Mouse (Mus musculus) cerebellum, postnatal 36 days (tissue): ENCODE measurements at regions not wholly inside any gene's neighbourhood (a gene's known extent, or its start where the extent isn't known, plus 50 kb on each side); places are given as distances from the start of the nearest gene placed in this dataset.

Source experiments
- DNase-seq, 2 experiments: peaks; one replicate each; pipeline ENCODE4 v3.0.0; 2021 to 2022; ENCODE audit warnings: mixed read lengths in 2 of 2

DNA sequence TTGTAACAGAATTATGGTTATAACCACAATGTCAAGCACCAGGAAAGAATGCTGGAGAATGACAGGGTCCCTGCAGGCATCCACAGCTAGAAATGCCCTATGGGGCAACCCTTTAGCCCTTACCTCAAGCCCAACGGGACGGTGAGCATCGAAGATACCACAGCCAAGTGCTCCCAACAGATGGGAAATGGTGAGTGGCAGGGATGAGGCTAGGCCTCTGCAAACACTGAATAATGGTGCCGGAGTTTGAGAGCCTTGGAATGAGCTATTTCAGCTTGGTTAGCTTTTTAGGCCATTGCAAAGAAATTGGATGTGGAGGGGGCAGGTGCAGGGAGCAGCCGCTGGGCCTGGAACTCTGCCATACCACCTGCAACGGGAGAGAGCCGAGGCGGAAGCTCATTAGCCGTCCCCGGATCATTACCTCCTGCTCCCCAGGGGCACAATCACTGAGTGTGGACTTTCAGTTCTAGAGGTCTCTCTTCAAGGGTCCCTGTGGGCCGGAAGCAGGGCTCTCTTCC, 117.9 kb downstream of the Usp31 start:
- DNase-seq = peak; percentile 15 to 36

DNA sequence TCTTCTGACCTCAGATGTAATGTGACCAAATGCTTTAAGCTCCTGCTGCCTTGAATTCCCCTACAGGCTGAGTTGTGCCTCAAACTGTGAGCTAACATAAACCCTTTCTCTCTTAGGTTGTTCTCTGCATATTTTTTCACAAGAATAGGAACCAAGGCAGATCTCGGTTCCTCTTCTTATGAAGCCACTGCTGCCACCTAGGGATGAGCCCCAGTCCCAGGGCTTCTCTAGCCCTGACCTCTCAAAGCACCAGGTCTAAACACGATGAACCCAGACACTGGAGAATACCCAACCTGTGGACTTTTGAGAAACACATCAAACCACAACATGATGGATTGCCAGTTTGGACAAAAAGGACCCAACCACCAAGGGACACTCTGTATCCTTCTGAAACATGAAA, 119.3 kb downstream of the Usp31 start:
- no peak for DNase-seq

DNA sequence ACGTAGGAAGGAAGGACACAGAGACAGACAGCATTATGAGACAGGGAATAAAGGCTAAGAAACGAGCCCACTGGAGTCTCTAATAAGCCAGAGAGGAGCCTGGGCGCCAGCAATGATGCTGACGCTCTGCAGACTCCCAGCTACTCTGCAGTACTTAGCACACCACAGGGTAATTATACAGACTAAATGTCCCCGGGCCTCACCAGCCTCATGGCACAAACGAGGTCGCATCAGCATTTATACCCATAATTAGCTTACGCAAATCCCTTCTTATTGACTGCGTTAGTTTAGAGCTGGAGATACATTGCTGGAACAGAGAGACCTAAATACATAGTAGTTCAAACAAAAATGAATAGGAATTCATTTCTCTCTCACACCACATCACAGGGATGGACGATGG, 121.3 kb downstream of the Usp31 start:
- no peak for DNase-seq

DNA sequence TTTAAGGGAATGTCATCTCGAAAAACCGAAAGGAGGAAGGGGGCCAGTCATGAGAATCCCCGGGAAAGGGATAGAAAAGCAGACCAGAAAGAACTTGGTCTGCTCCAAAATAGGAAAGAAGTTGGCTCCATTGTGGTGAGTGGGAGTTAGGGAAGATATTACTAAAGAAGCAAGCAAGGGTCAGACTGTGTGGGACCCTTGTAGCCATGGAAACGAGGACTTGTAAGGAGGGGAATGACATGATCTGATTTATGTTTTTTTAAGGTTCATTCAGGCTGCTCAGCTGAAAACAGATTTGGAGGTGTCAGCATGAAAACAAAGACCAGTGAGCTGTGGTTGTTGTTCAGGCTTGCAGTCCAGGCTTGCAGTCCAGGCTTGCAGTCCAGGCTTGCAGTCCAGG, 127.6 kb downstream of the Usp31 start:
- no peak for DNase-seq

DNA sequence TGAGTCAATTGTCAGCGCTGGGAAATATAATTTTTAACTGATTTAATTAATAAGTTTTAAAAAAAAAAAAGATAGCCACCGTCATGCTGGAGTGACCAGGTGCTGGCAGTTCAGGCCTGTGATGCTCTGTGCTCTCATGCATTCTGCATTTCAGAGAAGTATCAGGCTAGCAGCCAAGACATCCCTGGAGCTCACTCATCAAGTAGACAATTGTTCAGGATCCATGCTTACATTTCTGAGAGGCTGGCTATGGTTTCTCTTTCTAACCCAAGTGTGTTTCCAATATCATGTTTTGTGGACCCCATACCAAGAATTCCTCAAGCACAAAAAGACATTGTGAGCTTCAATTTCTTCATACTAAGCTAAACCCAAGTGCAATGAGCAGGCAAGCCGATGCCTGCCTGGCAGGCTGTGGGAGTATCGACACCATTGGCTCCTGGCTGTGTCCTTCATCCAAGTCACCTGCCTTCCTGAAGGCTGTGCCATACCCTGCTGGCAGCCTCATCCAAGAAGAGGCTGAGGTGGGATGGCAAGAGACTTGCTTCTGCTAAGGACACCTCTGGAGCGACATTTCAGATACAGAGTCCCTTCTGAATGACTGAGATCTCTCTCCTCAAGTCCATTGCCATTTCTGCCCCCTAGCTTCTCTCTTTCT, 134.2 kb downstream of the Usp31 start:
- DNase-seq = peak; percentile 6 to 11

DNA sequence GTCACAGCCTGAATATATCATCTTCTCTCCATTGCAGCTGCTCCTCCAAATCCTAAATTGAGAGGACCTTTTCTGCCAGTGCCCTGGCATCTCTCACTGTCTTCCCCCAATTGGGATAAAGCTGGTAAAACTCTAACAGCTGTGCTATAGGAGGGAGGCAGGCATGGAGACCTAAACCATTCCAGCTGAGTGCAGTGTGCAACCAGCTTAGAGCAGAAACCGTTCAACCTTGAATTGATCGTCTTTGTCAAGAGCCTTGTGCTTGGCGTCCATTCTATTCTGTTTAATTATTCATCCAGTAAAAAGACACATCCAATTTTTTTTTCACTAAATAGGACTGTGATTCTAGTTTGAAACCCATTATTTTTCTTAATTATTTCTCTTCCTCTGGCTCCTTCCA, 135.3 kb downstream of the Usp31 start:
- DNase-seq = no peak

DNA sequence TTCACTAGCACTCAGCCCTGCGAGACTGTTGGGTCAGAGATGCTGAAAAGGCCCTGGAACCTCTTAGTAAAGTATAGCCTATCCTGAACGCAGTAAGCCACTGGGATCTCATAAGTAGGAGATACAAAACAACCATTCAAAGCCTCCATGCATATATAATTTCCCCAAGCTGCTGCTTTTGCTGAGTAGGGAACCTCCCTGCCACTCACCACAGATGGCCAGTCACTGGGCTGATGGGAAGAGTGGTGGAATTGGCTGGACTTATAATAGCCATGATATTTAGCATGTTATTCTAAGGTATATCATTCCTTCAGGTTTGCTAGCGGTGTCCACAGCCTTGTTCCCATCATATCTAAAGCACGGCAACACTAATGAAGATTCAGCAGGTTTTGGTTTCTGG, 135.8 kb downstream of the Usp31 start:
- no peak for DNase-seq

DNA sequence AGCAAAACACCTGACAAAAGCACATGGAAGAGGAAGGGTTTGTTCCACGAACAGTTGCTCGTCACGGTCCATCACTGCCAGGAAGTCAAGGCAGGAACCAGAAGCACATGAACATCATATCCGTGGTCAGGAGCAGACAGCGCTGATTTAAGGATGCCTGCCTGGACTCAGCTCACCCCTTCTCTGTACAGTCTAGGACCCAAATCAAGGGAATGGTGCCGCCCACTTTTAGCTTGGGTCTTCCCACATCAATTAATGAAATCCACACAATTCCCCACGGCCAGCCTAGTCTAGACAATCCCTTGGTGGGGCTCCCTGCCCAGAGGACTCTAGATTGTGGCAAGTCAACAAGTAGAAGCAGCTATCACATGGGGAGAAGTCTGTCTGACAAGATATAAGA, 137.8 kb downstream of the Usp31 start:
- DNase-seq = no peak

DNA sequence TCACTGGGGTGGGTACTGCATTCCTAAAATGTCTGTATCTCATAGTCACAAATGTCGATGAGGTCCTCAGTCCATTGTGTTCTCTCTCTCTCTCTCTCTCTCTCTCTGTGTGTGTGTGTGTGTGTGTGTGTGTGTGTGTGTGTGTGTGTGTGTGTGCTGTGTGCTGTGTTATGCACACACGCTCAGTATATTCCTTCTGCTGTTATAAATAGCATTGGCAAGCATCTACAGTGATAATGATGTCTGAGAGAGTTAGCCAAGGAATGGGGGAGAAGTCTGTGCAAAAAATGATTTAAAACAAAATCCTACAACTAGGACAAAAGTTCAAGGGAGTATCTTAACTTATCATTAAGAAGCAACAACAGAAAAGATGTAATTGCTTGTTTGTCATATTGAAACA, 139.0 kb downstream of the Usp31 start:
- DNase-seq = no peak

DNA sequence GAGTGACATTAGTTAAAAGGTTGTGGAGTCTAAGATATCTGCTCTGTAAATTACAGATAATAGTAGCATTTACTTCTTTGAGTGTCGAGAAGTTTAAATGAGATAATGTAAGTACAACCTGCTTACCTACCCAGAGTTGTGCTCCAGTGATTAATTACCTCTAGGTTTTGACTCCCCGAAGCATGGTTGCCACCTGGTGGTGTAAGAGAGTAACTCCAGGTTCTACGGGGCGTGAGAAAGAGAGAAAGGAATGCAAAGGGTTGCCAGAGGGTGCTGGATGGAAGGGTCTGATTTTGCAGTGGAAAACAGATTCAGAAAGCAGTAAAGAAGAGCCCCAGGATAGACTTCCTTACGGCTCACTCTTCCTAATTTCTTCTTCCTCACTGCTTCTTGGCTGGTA, 143.5 kb downstream of the Usp31 start:
- DNase-seq = peak in 1 of 2 experiments; percentile 14

DNA sequence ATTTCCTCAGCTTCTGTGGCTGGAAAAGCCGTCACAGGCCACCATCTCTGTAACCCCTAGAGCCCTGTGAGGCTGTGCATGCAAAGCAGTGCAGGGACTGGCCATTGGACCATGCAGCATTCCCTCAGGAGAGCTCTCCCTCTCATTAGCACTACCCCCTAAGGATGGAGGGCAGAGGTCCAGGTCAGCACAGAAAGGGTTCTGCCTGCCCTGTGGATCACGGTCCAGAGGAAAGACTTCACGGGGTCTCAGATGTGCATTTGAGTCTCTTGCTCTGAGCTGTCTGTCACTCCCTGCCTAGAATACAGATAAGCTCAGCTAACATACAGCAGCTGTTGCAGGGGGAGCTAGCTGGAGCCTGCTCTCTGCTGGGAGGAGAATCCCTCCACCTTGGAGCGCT, 151.6 kb downstream of the Usp31 start:
- no peak for DNase-seq
